Mouse (Mus musculus) liver, embryonic 14.5 days (tissue): Measurements from ENCODE around the gene Snx3. TPM values are rescaled to one million over a fixed set of nuclear protein-coding genes. Genes with fewer than 3 reads are reported as not detected.

Source experiments
- ATAC-seq: fragments of 200-750 bp; cut with Nextera tagmentation; 2 replicates; pipeline ENCODE4 v1.8.0; 2017; ENCODE audit warnings: moderate number of reproducible peaks, mild to moderate bottlenecking, moderate library complexity; ENCODE audit not compliant: insufficient read depth
- DNase-seq, 3 experiments: peaks; one replicate each; pipeline ENCODE4 v3.0.0-alpha.2; 2012 to 2013; ENCODE audit warnings: low read depth in 3 of 3, low spot score in 3 of 3
- H3K27ac ChIP-seq: fragments of 300-500 bp; sonication (generic); 2 replicates; pipeline ENCODE4 v1.5.1; 2014; ENCODE audit warnings: moderate library complexity, mild to moderate bottlenecking, control low read depth, inconsistent platforms
- H3K27me3 ChIP-seq: fragments of 300-500 bp; sonication (generic); 2 replicates; pipeline ENCODE4 v1.6.1; 2014; ENCODE audit warnings: mild to moderate bottlenecking, low read length, moderate library complexity; ENCODE audit not compliant: control insufficient read depth, insufficient read depth
- H3K36me3 ChIP-seq: fragments of 300-500 bp; sonication (generic); replicated peaks from 2 replicates; pipeline ENCODE4 v1.6.1; 2014; ENCODE audit warnings: low read depth; ENCODE audit not compliant: control insufficient read depth, insufficient read depth
- H3K4me1 ChIP-seq, 2 experiments: fragments of 200-500 bp in 1 of 2; fragments of 300-500 bp in 1 of 2; sonication (generic) in 1 of 2; replicated peaks; 2 replicates each; pipeline ENCODE4 v1.6.1; 2012 to 2014; ENCODE audit warnings: antibody characterized with exemption in 1 of 2, inconsistent platforms in 1 of 2, low read length in 1 of 2; ENCODE audit not compliant: control insufficient read depth in 2 of 2, insufficient read depth in 2 of 2
- H3K4me2 ChIP-seq: fragments of 300-500 bp; sonication (generic); 2 replicates; pipeline ENCODE4 v1.6.1; 2014; ENCODE audit warnings: low read depth, mild to moderate bottlenecking, control low read depth, moderate library complexity
- H3K4me3 ChIP-seq, 2 experiments: fragments of 200-500 bp in 1 of 2; fragments of 300-500 bp in 1 of 2; sonication (generic) in 1 of 2; 2 replicates each; pipeline ENCODE4 v1.5.1; 2012 to 2014; ENCODE audit warnings: low read depth in 2 of 2, low read length in 2 of 2, mild to moderate bottlenecking in 2 of 2, control low read depth in 1 of 2, inconsistent platforms in 1 of 2, moderate library complexity in 1 of 2; ENCODE audit not compliant: insufficient read depth in 1 of 2
- H3K9ac ChIP-seq: fragments of 300-500 bp; sonication (generic); replicated peaks from 2 replicates; pipeline ENCODE4 v1.6.1; 2014; ENCODE audit warnings: mild to moderate bottlenecking, control low read depth, moderate library complexity
- H3K9me3 ChIP-seq: fragments of 300-500 bp; sonication (generic); 2 replicates; pipeline ENCODE4 v1.6.1; 2016; ENCODE audit warnings: low read length, mixed read lengths; ENCODE audit not compliant: control insufficient read depth
- CTCF ChIP-seq: IDR thresholded peaks from 2 replicates; pipeline ENCODE4 v1.5.1; 2016; ENCODE audit warnings: antibody characterized with exemption, low read depth, control low read depth
- EP300 ChIP-seq: IDR thresholded peaks from 2 replicates; pipeline ENCODE4 v1.6.1; 2016; ENCODE audit warnings: antibody characterized with exemption, low read depth
- WGBS: fragments of 180-500 bp; shearing (Covaris S2); extraction: QIAGEN DNeasy Blood & Tissue Kit; methylation state at CpG from one replicate; pipeline ENCODE4 v1.1.7; 2014; ENCODE audit not compliant: insufficient replicate concordance; 5-methylcytosine and 5-hydroxymethylcytosine counted together
- polyA plus RNA-seq, 2 experiments: library from polyadenylated mRNA; depleted of rRNA in 1 of 2; stranded (reverse) in 1 of 2; unstranded in 1 of 2; fragments of >200 nt; fragmentation: Nextera tagmentation in 1 of 2; extraction: Ambion mirVana in 1 of 2; gene quantifications; 2 replicates each; pipeline versions ENCODE4 v1.2.1 to v1.2.3; 2012 to 2014

Snx3 gene
- polyA plus RNA-seq, 2 experiments = 186 to 208 TPM

DNA sequence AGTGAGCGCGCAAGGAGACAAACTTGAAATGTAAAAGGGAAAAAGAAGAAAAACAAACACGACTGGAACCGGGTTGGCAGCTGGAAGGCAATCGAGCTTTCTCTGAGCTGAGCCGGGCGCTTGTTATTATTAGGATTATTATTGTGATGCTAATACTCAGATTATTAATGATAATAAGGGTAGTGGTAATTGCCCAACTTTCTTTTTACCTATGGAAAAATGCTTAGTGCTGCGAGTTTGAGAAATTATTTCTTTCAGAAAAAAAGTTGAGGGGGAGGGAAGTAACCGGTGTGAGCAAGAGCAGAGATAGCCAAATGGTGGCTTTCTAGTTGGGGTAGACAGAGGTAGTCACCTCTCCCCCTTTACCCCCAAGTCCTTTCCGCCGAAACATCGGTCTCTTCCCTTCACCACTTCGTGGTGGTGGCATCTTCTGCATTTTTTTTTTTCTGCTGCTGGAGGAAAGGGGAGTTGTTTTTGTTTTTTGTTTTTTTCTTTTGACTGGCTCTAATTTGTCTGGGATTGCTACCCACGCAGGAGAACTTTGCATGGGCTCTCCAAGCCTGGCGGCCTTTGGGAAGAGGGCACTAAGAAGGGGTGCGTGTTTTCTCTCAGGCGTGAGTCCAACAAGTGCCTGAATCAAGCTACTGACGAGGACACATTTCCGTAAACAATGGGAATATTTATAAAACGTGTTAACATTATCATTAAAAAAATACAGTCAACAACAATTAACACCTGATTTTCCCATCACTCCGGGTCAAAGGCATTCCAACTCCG lies 77.1 kb downstream of the Snx3 start:
- no peak overlapping the region for H3K4me2 ChIP-seq
- TF ChIP-seq EP300 (no peak), CTCF (no peak)
- DNase-seq (no peak), ATAC-seq (no peak)
- peaks cover 99% of the 10 kb centered on the region for H3K27me3 ChIP-seq
- 2% methylated on average over 22 of the region's 22 CpGs for WGBS
- no peak overlapping the region for H3K27ac ChIP-seq
- H3K9ac ChIP-seq = no peak overlapping the region
- H3K4me1 ChIP-seq = no peaks in the 10 kb centered on the region
- H3K4me3 ChIP-seq = no peak overlapping the region
- H3K9me3 ChIP-seq = no peaks in the 10 kb centered on the region
- no peaks in the 10 kb centered on the region for H3K36me3 ChIP-seq

DNA sequence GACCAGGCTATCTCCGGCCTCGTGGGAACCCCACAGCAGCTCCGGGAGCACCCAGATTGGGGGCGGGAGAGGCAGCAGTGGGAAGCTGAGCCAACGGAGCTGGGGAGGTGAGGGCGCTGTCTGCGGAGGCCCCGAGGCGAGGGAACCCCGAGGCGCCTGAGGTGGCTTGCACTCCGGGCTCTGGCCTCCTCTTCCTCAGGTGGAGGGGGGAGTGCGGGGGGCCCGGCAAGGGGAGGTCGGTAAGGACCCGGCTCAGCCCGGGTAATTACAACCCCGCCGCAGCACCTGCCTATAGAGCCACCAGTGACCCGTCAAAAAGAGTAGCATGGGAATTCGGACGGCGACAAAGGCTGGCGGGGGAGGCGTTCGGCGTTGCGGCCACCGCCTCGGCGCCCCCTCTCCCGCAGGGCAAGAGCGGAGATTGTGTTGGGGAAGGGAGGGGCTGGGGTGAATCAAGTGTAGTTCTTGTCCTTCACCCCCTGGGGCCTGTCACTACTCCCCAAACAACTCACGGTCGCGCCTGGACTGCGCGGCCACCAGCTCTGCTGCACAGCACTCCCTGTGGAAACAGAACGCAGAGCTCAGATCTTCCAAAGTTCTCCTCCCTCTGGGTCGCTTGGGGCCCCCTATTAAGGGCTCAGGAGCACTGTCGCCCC lies 77.8 kb downstream of the Snx3 start:
- Histone ChIP-seq H3K9ac (no peak overlapping the region), H3K4me1 (no peaks in the 10 kb centered on the region), H3K4me2 (no peak overlapping the region), H3K4me3 (no peak overlapping the region), H3K27ac (no peak overlapping the region), H3K9me3 (no peaks in the 10 kb centered on the region), H3K27me3 (peaks cover 99% of the 10 kb centered on the region), H3K36me3 (no peaks in the 10 kb centered on the region)
- DNase-seq (no peak), ATAC-seq (no peak)
- TF ChIP-seq EP300 (no peak), CTCF (no peak)
- 1% methylated on average over 41 of the region's 41 CpGs for WGBS

DNA sequence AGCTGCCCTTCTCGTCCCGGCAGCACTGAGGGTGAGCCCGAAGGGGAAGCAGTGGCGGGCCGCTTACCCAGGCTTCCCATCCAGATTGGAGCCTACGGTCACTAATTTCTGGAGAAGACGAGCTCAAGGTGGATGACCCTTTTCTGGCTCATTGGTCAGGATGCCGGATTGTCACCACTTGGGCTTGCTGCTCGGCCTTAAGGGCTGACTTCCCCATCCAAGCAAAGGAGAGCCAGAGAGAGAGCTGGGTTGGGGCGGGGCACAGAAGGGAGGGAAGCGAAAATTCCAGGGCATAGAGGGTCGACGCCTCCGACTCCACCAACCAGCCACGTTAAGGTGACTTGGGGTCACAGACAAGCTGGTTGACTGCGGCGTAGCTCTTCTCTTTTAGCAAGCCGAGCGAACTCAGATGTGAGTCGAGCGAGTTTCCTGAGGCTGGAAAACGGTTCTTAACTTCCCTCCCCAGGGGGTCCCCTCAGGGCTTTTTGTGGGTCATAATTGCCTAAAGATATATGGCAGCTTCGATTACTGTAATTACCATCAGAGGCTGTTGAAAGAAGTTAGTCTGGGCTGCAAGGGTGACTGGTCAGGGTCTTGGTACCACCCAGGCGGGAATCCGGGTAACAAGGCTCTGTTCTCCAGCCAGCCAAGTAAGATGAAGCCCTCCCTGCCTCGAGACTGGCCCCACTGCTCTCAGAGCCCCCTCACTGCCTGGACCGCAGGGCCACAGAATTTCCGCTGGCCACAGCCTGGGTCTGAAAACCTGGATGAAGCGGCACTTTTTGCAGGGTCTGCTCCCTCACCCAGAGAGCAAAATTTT lies 78.5 kb downstream of the Snx3 start:
- no peak for TF ChIP-seq EP300
- TF ChIP-seq CTCF = no peak
- ATAC-seq (no peak), DNase-seq (no peak)
- Histone ChIP-seq H3K9ac (no peak overlapping the region), H3K4me2 (no peak overlapping the region), H3K4me3 (no peak overlapping the region), H3K27ac (no peak overlapping the region), H3K36me3 (no peaks in the 10 kb centered on the region), H3K4me1 (no peaks in the 10 kb centered on the region), H3K27me3 (peaks cover 99% of the 10 kb centered on the region), H3K9me3 (no peaks in the 10 kb centered on the region)
- WGBS = 4% methylated on average over 29 of the region's 29 CpGs

DNA sequence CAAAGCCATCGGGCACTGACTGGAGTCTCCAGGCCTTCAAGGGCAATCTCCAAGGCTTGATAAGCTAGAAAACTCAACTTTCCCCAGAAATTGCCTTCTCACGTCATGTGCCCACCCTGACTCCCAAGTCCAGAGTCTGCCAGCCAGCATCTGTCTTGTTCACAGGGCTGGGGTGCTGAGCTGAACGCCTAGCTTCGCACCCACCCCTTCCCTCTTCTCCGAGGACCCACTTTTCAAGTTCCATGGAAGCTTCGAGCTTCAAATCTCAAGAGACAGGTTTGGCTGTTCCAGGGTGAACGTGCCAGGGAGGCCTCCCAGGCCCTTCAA lies 79.1 kb downstream of the Snx3 start:
- TF ChIP-seq EP300 = no peak
- 3% methylated on average over 7 of the region's 7 CpGs for WGBS
- ATAC-seq = no peak

More for the DNA sequence above, 79.1 kb downstream of the Snx3 start:
- no peak overlapping the region for H3K4me2 ChIP-seq
- H3K4me1 ChIP-seq = no peaks in the 10 kb centered on the region
- H3K9me3 ChIP-seq = no peaks in the 10 kb centered on the region
- H3K27ac ChIP-seq = no peak overlapping the region
- DNase-seq = no peak
- H3K9ac ChIP-seq = no peak overlapping the region
- H3K27me3 ChIP-seq = peaks cover 99% of the 10 kb centered on the region
- no peak overlapping the region for H3K4me3 ChIP-seq
- no peaks in the 10 kb centered on the region for H3K36me3 ChIP-seq
